Mouse (Mus musculus): ENCODE data around the gene Olfr657.

GRCm38 (mm10) chr7:104580846-104581245, 43.7 kb upstream of the Olfr657 start:
- no peak for TF ChIP-seq POLR2A (IDR thresholded peaks at IDR 0.05; ENCODE audit: insufficient read depth, low read depth, low read length)
- no peak for TF ChIP-seq CTCF (IDR thresholded peaks at IDR 0.05; ENCODE audit: insufficient read depth, low read depth, low read length)

All from olfactory bulb, adult 2 months (tissue).